ENCODE assay signal across 8 mouse cellular contexts in genomic region chr8:106335196-106335595, GRCm38 (mm10). TPM values are rescaled to one million over a fixed set of nuclear protein-coding genes. Genes with fewer than 3 reads are reported as not detected.
A peak's percentile ranks its signal among the peaks of the same experiment; 100 is the strongest.
DNase-seq lines count a peak whose midpoint lies in the region; ATAC-seq and TF ChIP-seq lines count a peak whose summit lies in the region.

No protein-coding gene starts in this region.

- peak; percentile 55 for TF ChIP-seq CTCF in lung, postnatal 0 days (IDR thresholded peaks at IDR 0.05)
- TF ChIP-seq CTCF in lung, adult 2 months (IDR thresholded peaks at IDR 0.05; ENCODE audit: insufficient read depth, low read length), result no peak

- no peaks in the 10 kb centered on the region for H3K36me3 ChIP-seq in forebrain, embryonic 15.5 days
- no peaks in the 10 kb centered on the region for H3K36me3 ChIP-seq in forebrain, embryonic 10.5 days (replicated peaks)
- H3K36me3 ChIP-seq in lung, postnatal 0 days (ENCODE audit: insufficient read depth, low read length), result no peaks in the 10 kb centered on the region
- no peaks in the 10 kb centered on the region for H3K36me3 ChIP-seq in forebrain, embryonic 16.5 days (ENCODE audit: control insufficient read depth, insufficient read depth)

- peaks cover 28% of the 10 kb centered on the region for H3K4me1 ChIP-seq in forebrain, embryonic 15.5 days
- peaks cover 36% of the 10 kb centered on the region for H3K4me1 ChIP-seq in forebrain, embryonic 10.5 days
- no peaks in the 10 kb centered on the region for H3K4me1 ChIP-seq in lung, postnatal 0 days (ENCODE audit: insufficient read depth, low read depth, low read length)
- H3K4me1 ChIP-seq in lung, adult 2 months (ENCODE audit: control insufficient read depth, insufficient read depth, low read length), result 0 out of 2 replicates have a peak, but pooled peaks cover 3% of the 10 kb centered on the region
- peaks cover 18% of the 10 kb centered on the region for H3K4me1 ChIP-seq in forebrain, embryonic 16.5 days (replicated peaks; ENCODE audit: control insufficient read depth, insufficient read depth, low read length)

- H3K27ac ChIP-seq in forebrain, embryonic 15.5 days (replicated peaks), result no peak overlapping the region
- no peak overlapping the region for H3K27ac ChIP-seq in forebrain, embryonic 10.5 days
- no peak overlapping the region for H3K27ac ChIP-seq in lung, postnatal 0 days (ENCODE audit: low read length)
- no peak overlapping the region for H3K27ac ChIP-seq in forebrain, embryonic 16.5 days (ENCODE audit: low read length)

- H3K4me2 ChIP-seq in forebrain, embryonic 15.5 days (replicated peaks), result peak overlapping the region; percentile 49
- H3K4me2 ChIP-seq in lung, postnatal 0 days (replicated peaks; ENCODE audit: low read depth, low read length), result no peak overlapping the region
- H3K4me2 ChIP-seq in forebrain, embryonic 16.5 days (ENCODE audit: low read length), result peak overlapping the region; percentile 68

- H3K4me3 ChIP-seq in forebrain, embryonic 15.5 days, result peak overlapping the region; percentile 72; the same call in 1 of the 2 replicates
- no peak overlapping the region for H3K4me3 ChIP-seq in forebrain, embryonic 10.5 days
- no peak overlapping the region for H3K4me3 ChIP-seq in lung, postnatal 0 days (ENCODE audit: low read depth, low read length)
- no peak overlapping the region for H3K4me3 ChIP-seq in lung, adult 2 months (replicated peaks; ENCODE audit: extremely low read depth, low read depth, low read length)
- no peak overlapping the region for H3K4me3 ChIP-seq in forebrain, embryonic 16.5 days (replicated peaks; ENCODE audit: low read length)

- ATAC-seq in forebrain, embryonic 15.5 days (replicated peaks), result no peak
- no peak for ATAC-seq in lung, postnatal 0 days
- no peak for ATAC-seq in forebrain, embryonic 16.5 days

- H3K27me3 ChIP-seq in forebrain, embryonic 15.5 days, result no peaks in the 10 kb centered on the region
- H3K27me3 ChIP-seq in forebrain, embryonic 10.5 days (ENCODE audit: poor library complexity, severe bottlenecking), result peaks cover 32% of the 10 kb centered on the region
- H3K27me3 ChIP-seq in lung, postnatal 0 days (replicated peaks; ENCODE audit: insufficient read depth, low read length), result peaks cover 26% of the 10 kb centered on the region
- no peaks in the 10 kb centered on the region for H3K27me3 ChIP-seq in forebrain, embryonic 16.5 days (replicated peaks; ENCODE audit: control insufficient read depth, insufficient read depth, low read length)

- no peak for TF ChIP-seq POLR2A in lung, adult 2 months (IDR thresholded peaks at IDR 0.05; ENCODE audit: borderline replicate concordance, extremely low read depth, low read depth, low read length)

- TF ChIP-seq EP300 in lung, postnatal 0 days (IDR thresholded peaks at IDR 0.05), result no peak

- DNase-seq in forebrain, embryonic 10.5 days (ENCODE audit: extremely low spot score, low spot score), result no peak
- no peak for DNase-seq in lung, postnatal 0 days (ENCODE audit: low spot score)
- no peak for DNase-seq in lung, adult 2 months
- DNase-seq in retina, embryonic 14.5 days (ENCODE audit: low spot score), result peak; percentile 41
- no peak for DNase-seq in layer of hippocampus, postnatal 14 days (ENCODE audit: low spot score in 2 of 2)
- no peak for DNase-seq in thymus, postnatal 36 days

- no peaks in the 10 kb centered on the region for H3K9me3 ChIP-seq in forebrain, embryonic 15.5 days
- H3K9me3 ChIP-seq in forebrain, embryonic 10.5 days, result no peaks in the 10 kb centered on the region
- no peaks in the 10 kb centered on the region for H3K9me3 ChIP-seq in lung, postnatal 0 days (ENCODE audit: low read length)
- no peaks in the 10 kb centered on the region for H3K9me3 ChIP-seq in forebrain, embryonic 16.5 days (ENCODE audit: control insufficient read depth, low read length)

- 59% methylated on average over 4 of the region's 4 CpGs for WGBS in forebrain, embryonic 15.5 days
- WGBS in forebrain, embryonic 10.5 days, result 65% methylated on average over 4 of the region's 4 CpGs
- WGBS in lung, postnatal 0 days, result 54% methylated on average over 4 of the region's 4 CpGs
- 50% methylated on average over 4 of the region's 4 CpGs for WGBS in lung, adult 2 months
- 63% methylated on average over 4 of the region's 4 CpGs for WGBS in forebrain, embryonic 16.5 days

- no peak overlapping the region for H3K9ac ChIP-seq in forebrain, embryonic 15.5 days (replicated peaks)
- H3K9ac ChIP-seq in lung, postnatal 0 days (replicated peaks; ENCODE audit: low read depth), result no peak overlapping the region
- no peak overlapping the region for H3K9ac ChIP-seq in forebrain, embryonic 16.5 days (replicated peaks; ENCODE audit: low read depth, low read length)

RNA-seq across cellular contexts. Expression of gene Smpd3, which starts 2.6 kb away (rescaled TPM):
- polyA plus RNA-seq in forebrain, embryonic 15.5 days (2015; fragmentation: Nextera tagmentation; extraction: Ambion mirVana), result 47.4 and 49.3 TPM in 2 replicates
- polyA plus RNA-seq in forebrain, embryonic 10.5 days (2016; fragmentation: Nextera tagmentation; extraction: Ambion mirVana), result 5.3 and 6.2 TPM in 2 replicates
- 1.5 and 1.7 TPM in 2 replicates for polyA plus RNA-seq in lung, postnatal 0 days (2015; fragmentation: Nextera tagmentation; extraction: Ambion mirVana)
- 3.3 and 7.6 TPM in 2 replicates for polyA plus RNA-seq in lung, adult 2 months (2012; rRNA removed)
- 57.2 and 64.8 TPM in 2 replicates for polyA plus RNA-seq in forebrain, embryonic 16.5 days (2015; fragmentation: Nextera tagmentation; extraction: Ambion mirVana)
- total RNA-seq in layer of hippocampus, postnatal 14 days (2021), result 100 to 1,000 TPM; 105 to 107 TPM
